Mouse (Mus musculus) liver, postnatal 0 days (tissue): ENCODE results near the gene Ptpn1. TPM values are rescaled to one million over a fixed set of nuclear protein-coding genes. Genes with fewer than 3 reads are reported as not detected.

ENCODE experiments used
- ATAC-seq: fragments of 200-750 bp; cut with Nextera tagmentation; 2 replicates; pipeline ENCODE4 v1.8.0; 2017; ENCODE audit warnings: mild to moderate bottlenecking, moderate library complexity
- DNase-seq: peaks from one replicate; pipeline ENCODE4 v3.0.0-alpha.2; 2016
- H3K27ac ChIP-seq: fragments of 300-500 bp; sonication (generic); 2 replicates; pipeline ENCODE4 v1.5.1; 2014; ENCODE audit warnings: antibody characterized with exemption, moderate library complexity, mild to moderate bottlenecking, low read depth
- H3K27me3 ChIP-seq: fragments of 300-500 bp; sonication (generic); 2 replicates; pipeline ENCODE4 v1.6.1; 2014; ENCODE audit warnings: low read length, control low read depth, mixed read lengths; ENCODE audit not compliant: insufficient read depth
- H3K36me3 ChIP-seq: fragments of 300-500 bp; sonication (generic); replicated peaks from 2 replicates; pipeline ENCODE4 v1.6.1; 2014; ENCODE audit warnings: mild to moderate bottlenecking, control low read depth, low read length, moderate library complexity, mixed read lengths; ENCODE audit not compliant: insufficient read depth
- H3K4me1 ChIP-seq: fragments of 300-500 bp; sonication (generic); 2 replicates; pipeline ENCODE4 v1.6.1; 2014; ENCODE audit warnings: antibody characterized with exemption, mild to moderate bottlenecking, control low read depth; ENCODE audit not compliant: insufficient read depth
- H3K4me2 ChIP-seq: fragments of 300-500 bp; sonication (generic); 2 replicates; pipeline ENCODE4 v1.6.1; 2014; ENCODE audit warnings: low read depth, mild to moderate bottlenecking, low read length, moderate library complexity, mixed read lengths
- H3K4me3 ChIP-seq: fragments of 300-500 bp; sonication (generic); 2 replicates; pipeline ENCODE4 v1.5.1; 2014; ENCODE audit warnings: low read depth, low read length
- H3K9ac ChIP-seq: fragments of 300-500 bp; sonication (generic); replicated peaks from 2 replicates; pipeline ENCODE4 v1.6.1; 2014; ENCODE audit warnings: mild to moderate bottlenecking, moderate library complexity
- H3K9me3 ChIP-seq: fragments of 300-500 bp; sonication (generic); 2 replicates; pipeline ENCODE4 v1.6.1; 2016; ENCODE audit warnings: mild to moderate bottlenecking, control low read depth, low read length, mixed read lengths
- CTCF ChIP-seq: sonication (generic); IDR thresholded peaks from 2 replicates; pipeline ENCODE4 v1.5.1; 2016; ENCODE audit warnings: antibody characterized with exemption, low read depth
- EP300 ChIP-seq: IDR thresholded peaks from 2 replicates; pipeline ENCODE4 v1.6.1; 2016; ENCODE audit warnings: antibody characterized with exemption, low read depth, mild to moderate bottlenecking
- WGBS: fragments of 180-500 bp; shearing (Covaris S2); extraction: QIAGEN DNeasy Blood & Tissue Kit; methylation state at CpG from one replicate; pipeline ENCODE4 v1.1.7; 2014; ENCODE audit not compliant: insufficient replicate concordance; 5-methylcytosine and 5-hydroxymethylcytosine counted together
- polyA plus RNA-seq: library from polyadenylated mRNA; unstranded; fragments of >200 nt; fragmentation: Nextera tagmentation; extraction: Ambion mirVana; gene quantifications from 2 replicates; pipeline ENCODE4 v1.2.1, GENCODE M21; 2015

Ptpn1 gene
- polyA plus RNA-seq, 1 experiment from 2014 or later = 32.4 TPM

- Histone ChIP-seq H3K9ac (no peak overlapping the region), H3K4me1 (peaks cover 11% of the 10 kb centered on the region; the same call in 1 of the 2 replicates), H3K27ac (no peak overlapping the region), H3K4me2 (no peak overlapping the region), H3K4me3 (no peak overlapping the region), H3K27me3 (no peaks in the 10 kb centered on the region), H3K9me3 (no peaks in the 10 kb centered on the region), H3K36me3 (no peaks in the 10 kb centered on the region)
- ATAC-seq (no peak), DNase-seq (no peak)
- 79% methylated on average over 1 of the region's 1 CpGs for WGBS
- TF ChIP-seq EP300 (no peak), CTCF (no peak)
Measured at GRCm38 (mm10) chr2:167919081-167919480, 12.8 kb upstream of the Ptpn1 start.

- no peak for TF ChIP-seq EP300
- no peak for TF ChIP-seq CTCF
- H3K27ac ChIP-seq = no peak overlapping the region
- H3K4me3 ChIP-seq = no peak overlapping the region
- no peak overlapping the region for H3K9ac ChIP-seq
- WGBS = 64% methylated on average over 11 of the region's 11 CpGs
- no peaks in the 10 kb centered on the region for H3K36me3 ChIP-seq
- peaks cover 18% of the 10 kb centered on the region for H3K4me1 ChIP-seq
- H3K27me3 ChIP-seq = no peaks in the 10 kb centered on the region
- no peaks in the 10 kb centered on the region for H3K9me3 ChIP-seq
- H3K4me2 ChIP-seq = no peak overlapping the region
- ATAC-seq (no peak), DNase-seq (no peak)
Measured at GRCm38 (mm10) chr2:167920041-167920440, 11.8 kb upstream of the Ptpn1 start.

- H3K4me3 ChIP-seq = no peak overlapping the region
- ATAC-seq (no peak), DNase-seq (no peak)
- H3K36me3 ChIP-seq = no peaks in the 10 kb centered on the region
- H3K4me2 ChIP-seq = no peak overlapping the region
- peak overlapping the region; percentile 50 for H3K27ac ChIP-seq
- no peaks in the 10 kb centered on the region for H3K27me3 ChIP-seq
- H3K9ac ChIP-seq = no peak overlapping the region
- TF ChIP-seq CTCF (no peak), EP300 (no peak)
- no peaks in the 10 kb centered on the region for H3K9me3 ChIP-seq
- WGBS = 83% methylated on average over 9 of the region's 9 CpGs
- peaks cover 24% of the 10 kb centered on the region for H3K4me1 ChIP-seq
Measured at GRCm38 (mm10) chr2:167920960-167921495, 10.8 kb upstream of the Ptpn1 start.

GRCm38 (mm10) chr2:167921823-167922222, 10.0 kb upstream of the Ptpn1 start:
- TF ChIP-seq EP300 = no peak
- TF ChIP-seq CTCF = no peak
- Histone ChIP-seq H3K9me3 (no peaks in the 10 kb centered on the region), H3K4me3 (no peak overlapping the region), H3K27me3 (no peaks in the 10 kb centered on the region), H3K27ac (peak overlapping the region; percentile 51), H3K9ac (no peak overlapping the region), H3K4me2 (no peak overlapping the region), H3K36me3 (no peaks in the 10 kb centered on the region), H3K4me1 (peaks cover 24% of the 10 kb centered on the region)
- ATAC-seq (no peak), DNase-seq (peak; percentile 43)
- 49% methylated on average over 8 of the region's 8 CpGs for WGBS

GRCm38 (mm10) chr2:167924011-167924410, 7.8 kb upstream of the Ptpn1 start:
- no peak for DNase-seq
- H3K4me3 ChIP-seq = no peak overlapping the region
- H3K27me3 ChIP-seq = no peaks in the 10 kb centered on the region
- H3K36me3 ChIP-seq = no peaks in the 10 kb centered on the region
- H3K27ac ChIP-seq = peak overlapping the region; percentile 89
- WGBS = 87% methylated on average over 5 of the region's 5 CpGs
- peaks cover 29% of the 10 kb centered on the region for H3K4me1 ChIP-seq
- no peak overlapping the region for H3K9ac ChIP-seq
- H3K9me3 ChIP-seq = no peaks in the 10 kb centered on the region
- ATAC-seq = no peak
- no peak overlapping the region; the same call in 1 of the 2 replicates for H3K4me2 ChIP-seq
- no peak for TF ChIP-seq EP300
- no peak for TF ChIP-seq CTCF

- peak; percentile 77 for ATAC-seq
- peaks cover 29% of the 10 kb centered on the region for H3K4me1 ChIP-seq
- WGBS = 2% methylated on average over 29 of the region's 29 CpGs
- peak overlapping the region; percentile 59 for H3K9ac ChIP-seq
- DNase-seq = peak; percentile 85
- H3K4me3 ChIP-seq = peak overlapping the region; percentile 38
- peak overlapping the region; percentile 78 for H3K4me2 ChIP-seq
- no peaks in the 10 kb centered on the region for H3K36me3 ChIP-seq
- H3K27me3 ChIP-seq = no peaks in the 10 kb centered on the region
- peak overlapping the region; percentile 89 for H3K27ac ChIP-seq
- TF ChIP-seq EP300 = peak; percentile 69
- peak; percentile 53 for TF ChIP-seq CTCF
- no peaks in the 10 kb centered on the region for H3K9me3 ChIP-seq
Measured at GRCm38 (mm10) chr2:167924803-167925604, 6.9 kb upstream of the Ptpn1 start.
